Mouse (Mus musculus) embryonic fibroblast, embryonic 13.5 days (primary cell): ENCODE data around the gene Tctn3.

ENCODE experiments used
- CTCF ChIP-seq: IDR thresholded peaks from 2 replicates; pipeline ENCODE4 v1.5.1; 2011; ENCODE audit warnings: mild to moderate bottlenecking, control low read depth, low read length, moderate library complexity, borderline replicate concordance; ENCODE audit not compliant: insufficient read depth
- POLR2A ChIP-seq: IDR thresholded peaks from 2 replicates; pipeline ENCODE4 v1.6.1; 2011; ENCODE audit warnings: low read depth, mild to moderate bottlenecking, control low read depth, low read length, moderate library complexity

DNA sequence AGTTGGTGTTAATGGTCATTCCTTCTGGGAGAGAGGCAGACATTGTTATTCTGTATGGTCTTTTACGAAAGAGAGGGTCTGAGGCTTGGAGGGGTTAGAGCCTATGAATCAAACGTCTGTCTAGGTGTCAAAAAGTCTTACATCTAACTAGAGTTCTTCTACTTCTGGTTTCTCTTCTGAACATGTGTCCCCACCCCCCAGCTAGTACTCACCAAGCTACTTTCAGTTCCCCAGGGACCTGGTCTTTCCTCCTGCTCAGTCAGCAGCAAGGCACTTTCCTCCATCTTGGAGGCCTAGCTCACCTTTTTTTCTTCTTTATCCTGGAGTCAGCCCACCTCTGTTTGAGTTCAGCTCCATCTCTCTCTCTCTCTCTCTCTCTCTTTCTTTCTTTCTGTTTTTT is 49.1 kb upstream of the Tctn3 start:
- TF ChIP-seq CTCF: no peak
- no peak for TF ChIP-seq POLR2A
